Mouse (Mus musculus) cerebellum, postnatal 10 days (tissue): ENCODE results near the gene Rhox2h.
"Not testable (repeated sequence)": the region's sequence is repeated elsewhere in the genome, so short reads cannot be mapped to it uniquely, and the experiment has no call there.

Experiments used
- DNase-seq, 2 experiments: peaks; one replicate each; pipeline ENCODE4 v3.0.0; 2021; ENCODE audit warnings: mixed read lengths in 2 of 2

Rhox2h gene

GRCm38 (mm10) chrX:37673177-37673576 is at the start of gene Rhox2h:
TSS of gene Rhox2h (minus strand) at chrX:37673277.
- DNase-seq = not testable (repeated sequence)

- DNase-seq = no peak
These were observed 28.8 kb upstream of the Rhox2h start for GRCm38 (mm10) chrX:37701821-37702387.

DNA sequence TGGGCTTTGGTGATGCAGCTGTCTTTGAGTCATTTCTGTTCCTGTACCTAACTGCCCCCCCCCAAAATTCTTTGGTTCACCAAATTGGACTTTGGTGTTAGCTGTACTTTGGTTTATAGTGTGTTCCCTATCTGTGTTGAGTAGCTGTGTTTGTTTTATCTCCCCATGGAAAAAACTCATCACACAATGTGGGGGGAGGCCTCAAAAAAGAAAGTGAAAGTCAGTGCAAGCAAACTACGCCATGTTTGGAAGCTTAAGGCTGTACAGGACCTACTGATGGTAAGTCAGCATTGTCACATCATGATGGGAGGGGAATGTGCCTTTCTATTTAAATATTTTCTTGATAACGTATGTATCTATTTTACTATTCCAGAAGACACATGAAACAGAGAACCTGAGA is 19.2 kb upstream of the Rhox2h start:
- no peak for DNase-seq

DNA sequence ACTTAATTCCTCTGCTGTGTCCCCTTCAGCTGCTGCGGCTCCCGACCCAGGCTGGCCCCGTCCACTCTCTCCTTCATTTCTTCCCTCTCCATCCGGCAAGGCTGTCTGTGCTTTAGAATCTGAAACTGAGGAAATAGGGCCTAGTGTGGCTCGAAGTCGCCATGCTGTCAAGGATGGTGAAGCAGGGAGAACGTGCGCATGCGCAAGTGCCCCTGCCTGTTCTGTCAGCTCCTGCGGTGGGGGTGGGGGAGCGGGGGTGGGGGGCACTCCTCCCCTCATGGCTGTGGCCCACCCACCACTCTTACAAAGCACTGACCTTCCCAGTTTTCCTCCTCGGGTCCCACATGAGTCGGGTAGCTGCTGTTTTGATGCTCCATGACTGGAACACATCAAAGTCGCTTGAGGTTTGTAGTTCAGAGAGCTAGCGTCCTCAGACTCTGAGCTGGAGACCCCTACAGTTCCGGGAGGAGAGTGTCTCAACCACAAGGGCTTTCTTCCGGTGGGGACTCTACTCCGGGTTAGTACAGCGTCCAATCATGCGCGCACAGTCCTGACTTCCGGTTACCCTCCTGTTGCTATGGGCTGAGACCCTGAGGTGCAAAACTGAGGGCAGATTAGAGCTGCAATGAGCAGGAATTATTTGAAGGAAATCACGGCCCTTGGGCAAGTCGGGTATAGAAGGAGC is 10.1 kb upstream of the Rhox2h start:
- no peak for DNase-seq

- not testable (repeated sequence) for DNase-seq
These were observed 4.4 kb downstream of the Rhox2h start, which contains the start of gene Rhox3h for GRCm38 (mm10) chrX:37668664-37669063. TSS of gene Rhox3h (minus strand) at chrX:37668764.

- not testable (repeated sequence) for DNase-seq
These were observed 21.9 kb downstream of the Rhox2h start, which contains the start of gene Rhox4g for GRCm38 (mm10) chrX:37651227-37651626. TSS of gene Rhox4g (minus strand) at chrX:37651327.

GRCm38 (mm10) chrX:37643370-37643769 is 29.7 kb downstream of the Rhox2h start, which contains the start of gene Rhox2g:
TSS of gene Rhox2g (minus strand) at chrX:37643470.
- not testable (repeated sequence) for DNase-seq

- not testable (repeated sequence) for DNase-seq
These were observed 44.6 kb downstream of the Rhox2h start, which contains the start of gene Rhox3g for GRCm38 (mm10) chrX:37628512-37628911. TSS of gene Rhox3g (minus strand) at chrX:37628612.
